27 mouse cellular contexts compared by ENCODE assay signal in genomic region chr11:86068651-86069050, GRCm38 (mm10).
DNase-seq lines count a peak whose midpoint lies in the region; ATAC-seq lines count a peak whose summit lies in the region.
"Had no signal": no experiment of that assay in that cellular context is flagged by ENCODE, and none has a peak within 500 bp of the region (broad histone marks: within the 10 kb centered on the region; RNA-seq: fewer than 3 reads in every experiment).

No protein-coding gene starts in this region.

- H3K36me3 ChIP-seq in embryonic facial prominence, embryonic 14.5 days (ENCODE audit: control insufficient read depth, insufficient read depth, low read length) = 0 out of 2 replicates have a peak, but pooled peaks cover 7% of the 10 kb centered on the region
- H3K36me3 ChIP-seq in embryonic facial prominence, embryonic 10.5 days (replicated peaks) = peaks cover 31% of the 10 kb centered on the region
- H3K36me3 ChIP-seq: neural tube, embryonic 12.5 days; stomach, embryonic 15.5 days had no signal

- no peaks in the 10 kb centered on the region for H3K27me3 ChIP-seq in embryonic facial prominence, embryonic 14.5 days (replicated peaks; ENCODE audit: control insufficient read depth, insufficient read depth, low read length)
- no peaks in the 10 kb centered on the region for H3K27me3 ChIP-seq in embryonic facial prominence, embryonic 10.5 days (replicated peaks; ENCODE audit: low read depth, poor library complexity, severe bottlenecking)
- H3K27me3 ChIP-seq: embryonic facial prominence, embryonic 15.5 days; forebrain, embryonic 13.5 days; heart, embryonic 12.5 days; kidney, embryonic 15.5 days; liver, embryonic 15.5 days; neural tube, embryonic 12.5 days; stomach, embryonic 15.5 days had no signal

- H3K9ac ChIP-seq in embryonic facial prominence, embryonic 14.5 days (ENCODE audit: low read depth, low read length) = no peak overlapping the region
- H3K9ac ChIP-seq: embryonic facial prominence, embryonic 15.5 days; forebrain, embryonic 13.5 days; heart, embryonic 12.5 days; hindbrain, embryonic 14.5 days; kidney, embryonic 15.5 days; liver, embryonic 15.5 days; neural tube, embryonic 12.5 days; stomach, embryonic 15.5 days had no signal

- H3K4me1 ChIP-seq in embryonic facial prominence, embryonic 14.5 days (ENCODE audit: control insufficient read depth, insufficient read depth, low read length) = no peaks in the 10 kb centered on the region
- no peaks in the 10 kb centered on the region for H3K4me1 ChIP-seq in embryonic facial prominence, embryonic 10.5 days
- H3K4me1 ChIP-seq: embryonic facial prominence, embryonic 15.5 days; forebrain, embryonic 13.5 days; heart, embryonic 12.5 days; liver, embryonic 15.5 days; neural tube, embryonic 12.5 days had no signal

- H3K27ac ChIP-seq in embryonic facial prominence, embryonic 14.5 days (replicated peaks; ENCODE audit: low read depth, low read length) = no peak overlapping the region
- H3K27ac ChIP-seq in embryonic facial prominence, embryonic 10.5 days (replicated peaks) = no peak overlapping the region
- H3K27ac ChIP-seq: embryonic facial prominence, embryonic 15.5 days; forebrain, embryonic 13.5 days; heart, adult 2 months; hindbrain, embryonic 14.5 days; kidney, embryonic 15.5 days; liver, embryonic 15.5 days; macrophage; neural tube, embryonic 12.5 days; stomach, embryonic 15.5 days had no signal

- WGBS in embryonic facial prominence, embryonic 14.5 days = 62% methylated on average over 6 of the region's 6 CpGs
- 84% methylated on average over 6 of the region's 6 CpGs for WGBS in embryonic facial prominence, embryonic 10.5 days

- intact Hi-C loops in left cerebral cortex, postnatal 4 days (cut with DNase I) = loop anchor here (5.0 kb wide), 1 partner anchor 221 kb away; no protein-coding TSS in a partner anchor

- no peaks in the 10 kb centered on the region for H3K9me3 ChIP-seq in embryonic facial prominence, embryonic 14.5 days (ENCODE audit: control insufficient read depth, low read length)
- H3K9me3 ChIP-seq in embryonic facial prominence, embryonic 10.5 days = no peaks in the 10 kb centered on the region
- H3K9me3 ChIP-seq: embryonic facial prominence, embryonic 15.5 days; forebrain, embryonic 13.5 days; G1E; heart, embryonic 12.5 days; kidney, embryonic 15.5 days; liver, embryonic 15.5 days; neural tube, embryonic 12.5 days; stomach, embryonic 15.5 days had no signal

- ATAC-seq in embryonic facial prominence, embryonic 14.5 days (ENCODE audit: low read depth) = no peak
- ATAC-seq: forebrain, embryonic 13.5 days; inflammation-experienced regulatory T-cells, adult 6 months; midbrain, embryonic 16.5 days had no signal

- H3K4me2 ChIP-seq in embryonic facial prominence, embryonic 14.5 days (ENCODE audit: low read depth, low read length) = no peak overlapping the region
- H3K4me2 ChIP-seq: embryonic facial prominence, embryonic 15.5 days; forebrain, embryonic 13.5 days; heart, embryonic 12.5 days; hindbrain, embryonic 14.5 days; kidney, embryonic 15.5 days; liver, embryonic 15.5 days; neural tube, embryonic 12.5 days; stomach, embryonic 15.5 days had no signal

- DNase-seq in embryonic facial prominence, embryonic 14.5 days (ENCODE audit: low spot score) = peak; percentile 13
- no peak for DNase-seq in embryonic facial prominence, embryonic 10.5 days (ENCODE audit: low spot score)
- peak; percentile 3 for DNase-seq in left cerebral cortex, postnatal 4 days
- DNase-seq in left cerebral cortex, adult 18-20 months (ENCODE audit: low spot score in 2 of 2) = no peak
- DNase-seq in retina, postnatal 1 day = peak; percentile 37
- DNase-seq in retina, embryonic 14.5 days (ENCODE audit: low spot score) = no peak
- DNase-seq in ovary, postnatal 10 days (ENCODE audit: low spot score) = no peak
- no peak for DNase-seq in cerebellum, adult 11 months
- DNase-seq: adrenal gland, adult 8-10 months; cerebellum, adult 9-10 months; heart, adult 2 months; heart, postnatal 4 days; kidney, adult 18-20 months; right cerebral cortex, postnatal 25 days had no signal

- H3K4me3 ChIP-seq in embryonic facial prominence, embryonic 14.5 days (ENCODE audit: low read depth, low read length) = no peak overlapping the region
- no peak overlapping the region for H3K4me3 ChIP-seq in embryonic facial prominence, embryonic 10.5 days
- H3K4me3 ChIP-seq: embryonic facial prominence, embryonic 15.5 days; forebrain, embryonic 13.5 days; heart, adult 2 months; heart, embryonic 12.5 days; kidney, embryonic 15.5 days; liver, embryonic 15.5 days; myocyte; neural tube, embryonic 12.5 days; stomach, embryonic 15.5 days had no signal

Comparison
In these comparisons a context has a peak if more than half of its experiments do, and no peak if none do; other contexts are left out.
1. DNase-seq: peak in embryonic facial prominence, embryonic 14.5 days (single experiment), left cerebral cortex, postnatal 4 days (single experiment) and retina, postnatal 1 day (single experiment); none in embryonic facial prominence, embryonic 10.5 days (single experiment), left cerebral cortex, adult 18-20 months (0 of 2), retina, embryonic 14.5 days (single experiment), ovary, postnatal 10 days (single experiment) and cerebellum, adult 11 months (single experiment).